Mouse (Mus musculus): Measurements from ENCODE around the gene Tdo2. TPM values are rescaled to one million over a fixed set of nuclear protein-coding genes. Genes with fewer than 3 reads are reported as not detected.

Gene Tdo2
- polyA plus RNA-seq, 1 experiment from 2014 or later: 0.08 TPM

GRCm38 (mm10) chr3:81987628-81988027 lies 11.6 kb upstream of the Tdo2 start:
- ATAC-seq (ENCODE audit: low FRiP score, low TSS enrichment): no peak
- H3K9ac ChIP-seq (ENCODE audit: low read depth, low read length): no peak overlapping the region
- 95% methylated on average over 3 of the region's 3 CpGs for WGBS

GRCm38 (mm10) chr3:81986103-81986502 lies 10.1 kb upstream of the Tdo2 start:
- no peaks in the 10 kb centered on the region for H3K36me3 ChIP-seq (ENCODE audit: control insufficient read depth, insufficient read depth, low read length)
- no peak overlapping the region for H3K4me3 ChIP-seq (ENCODE audit: low read length)
- no peaks in the 10 kb centered on the region for H3K27me3 ChIP-seq (ENCODE audit: control insufficient read depth, insufficient read depth, low read length)
- no peaks in the 10 kb centered on the region for H3K4me1 ChIP-seq (ENCODE audit: control insufficient read depth, insufficient read depth, low read length)
- H3K4me2 ChIP-seq (replicated peaks; ENCODE audit: low read depth, low read length): no peak overlapping the region
- no peak overlapping the region for H3K27ac ChIP-seq (ENCODE audit: low read depth, low read length)
- ATAC-seq (ENCODE audit: low FRiP score, low TSS enrichment): no peak
- WGBS: 95% methylated on average over 2 of the region's 2 CpGs
- H3K9ac ChIP-seq (ENCODE audit: low read depth, low read length): no peak overlapping the region
- H3K9me3 ChIP-seq (ENCODE audit: control insufficient read depth, low read length): no peaks in the 10 kb centered on the region

More at GRCm38 (mm10) chr3:81987628-81988027, 11.6 kb upstream of the Tdo2 start:
- H3K9me3 ChIP-seq (ENCODE audit: control insufficient read depth, low read length): no peaks in the 10 kb centered on the region
- H3K4me1 ChIP-seq (ENCODE audit: control insufficient read depth, insufficient read depth, low read length): no peaks in the 10 kb centered on the region
- H3K4me3 ChIP-seq (ENCODE audit: low read length): no peak overlapping the region
- no peak overlapping the region for H3K27ac ChIP-seq (ENCODE audit: low read depth, low read length)
- H3K36me3 ChIP-seq (ENCODE audit: control insufficient read depth, insufficient read depth, low read length): no peaks in the 10 kb centered on the region
- no peaks in the 10 kb centered on the region for H3K27me3 ChIP-seq (ENCODE audit: control insufficient read depth, insufficient read depth, low read length)
- no peak overlapping the region for H3K4me2 ChIP-seq (replicated peaks; ENCODE audit: low read depth, low read length)

- no peak overlapping the region for H3K4me3 ChIP-seq (ENCODE audit: low read length)
- H3K9ac ChIP-seq (ENCODE audit: low read depth, low read length): no peak overlapping the region
- 57% methylated on average over 1 of the region's 1 CpGs for WGBS
- H3K27me3 ChIP-seq (ENCODE audit: control insufficient read depth, insufficient read depth, low read length): no peaks in the 10 kb centered on the region
- H3K9me3 ChIP-seq (ENCODE audit: control insufficient read depth, low read length): no peaks in the 10 kb centered on the region
- no peak overlapping the region for H3K27ac ChIP-seq (ENCODE audit: low read depth, low read length)
- no peaks in the 10 kb centered on the region for H3K4me1 ChIP-seq (ENCODE audit: control insufficient read depth, insufficient read depth, low read length)
- H3K36me3 ChIP-seq (ENCODE audit: control insufficient read depth, insufficient read depth, low read length): no peaks in the 10 kb centered on the region
- no peak overlapping the region for H3K4me2 ChIP-seq (replicated peaks; ENCODE audit: low read depth, low read length)
- ATAC-seq (ENCODE audit: low FRiP score, low TSS enrichment): no peak
Measured at GRCm38 (mm10) chr3:81985100-81985499, 9.1 kb upstream of the Tdo2 start.

GRCm38 (mm10) chr3:81983120-81983895 lies 7.3 kb upstream of the Tdo2 start:
- no peak overlapping the region for H3K4me2 ChIP-seq (replicated peaks; ENCODE audit: low read depth, low read length)
- H3K9me3 ChIP-seq (ENCODE audit: control insufficient read depth, low read length): no peaks in the 10 kb centered on the region
- ATAC-seq (ENCODE audit: low FRiP score, low TSS enrichment): no peak
- no peaks in the 10 kb centered on the region for H3K4me1 ChIP-seq (ENCODE audit: control insufficient read depth, insufficient read depth, low read length)
- H3K4me3 ChIP-seq (ENCODE audit: low read length): no peak overlapping the region
- no peak overlapping the region for H3K27ac ChIP-seq (ENCODE audit: low read depth, low read length)
- H3K36me3 ChIP-seq (ENCODE audit: control insufficient read depth, insufficient read depth, low read length): no peaks in the 10 kb centered on the region
- no peak overlapping the region for H3K9ac ChIP-seq (ENCODE audit: low read depth, low read length)
- no peaks in the 10 kb centered on the region for H3K27me3 ChIP-seq (ENCODE audit: control insufficient read depth, insufficient read depth, low read length)
- 87% methylated on average over 8 of the region's 8 CpGs for WGBS

- H3K9me3 ChIP-seq (ENCODE audit: control insufficient read depth, low read length): no peaks in the 10 kb centered on the region
- H3K4me3 ChIP-seq (ENCODE audit: low read length): no peak within 1 kb of the TSS
- no peaks in the 10 kb centered on the region for H3K4me1 ChIP-seq (ENCODE audit: control insufficient read depth, insufficient read depth, low read length)
- no peak within 1 kb of the TSS for H3K27ac ChIP-seq (ENCODE audit: low read depth, low read length)
- H3K4me2 ChIP-seq (replicated peaks; ENCODE audit: low read depth, low read length): no peak within 1 kb of the TSS
- no peaks in the 10 kb centered on the region for H3K36me3 ChIP-seq (ENCODE audit: control insufficient read depth, insufficient read depth, low read length)
- 65% methylated on average over 5 of the region's 5 CpGs for WGBS
- no peak within 1 kb of the TSS for H3K9ac ChIP-seq (ENCODE audit: low read depth, low read length)
- H3K27me3 ChIP-seq (ENCODE audit: control insufficient read depth, insufficient read depth, low read length): no peaks in the 10 kb centered on the region
- ATAC-seq (ENCODE audit: low FRiP score, low TSS enrichment): no peak
Measured at GRCm38 (mm10) chr3:81981990-81982389, 6.0 kb upstream of the Tdo2 start, which contains the start of gene Asic5. TSS of gene Asic5 (plus strand) at chr3:81982290.

GRCm38 (mm10) chr3:81981576-81981975 lies 5.6 kb upstream of the Tdo2 start:
- Histone ChIP-seq H3K4me3 (ENCODE audit: low read length) (no peak overlapping the region), H3K4me2 (replicated peaks; ENCODE audit: low read depth, low read length) (no peak overlapping the region), H3K9ac (ENCODE audit: low read depth, low read length) (no peak overlapping the region), H3K4me1 (ENCODE audit: control insufficient read depth, insufficient read depth, low read length) (no peaks in the 10 kb centered on the region), H3K9me3 (ENCODE audit: control insufficient read depth, low read length) (no peaks in the 10 kb centered on the region), H3K27ac (ENCODE audit: low read depth, low read length) (no peak overlapping the region), H3K27me3 (ENCODE audit: control insufficient read depth, insufficient read depth, low read length) (no peaks in the 10 kb centered on the region), H3K36me3 (ENCODE audit: control insufficient read depth, insufficient read depth, low read length) (no peaks in the 10 kb centered on the region)
- 69% methylated on average over 5 of the region's 5 CpGs for WGBS
- no peak for ATAC-seq (ENCODE audit: low FRiP score, low TSS enrichment)

- Histone ChIP-seq H3K36me3 (ENCODE audit: control insufficient read depth, insufficient read depth, low read length) (no peaks in the 10 kb centered on the region), H3K9me3 (ENCODE audit: control insufficient read depth, low read length) (no peaks in the 10 kb centered on the region), H3K4me3 (ENCODE audit: low read length) (no peak overlapping the region), H3K9ac (ENCODE audit: low read depth, low read length) (no peak overlapping the region), H3K27ac (ENCODE audit: low read depth, low read length) (no peak overlapping the region), H3K27me3 (ENCODE audit: control insufficient read depth, insufficient read depth, low read length) (no peaks in the 10 kb centered on the region), H3K4me2 (replicated peaks; ENCODE audit: low read depth, low read length) (no peak overlapping the region), H3K4me1 (ENCODE audit: control insufficient read depth, insufficient read depth, low read length) (no peaks in the 10 kb centered on the region)
- ATAC-seq (ENCODE audit: low FRiP score, low TSS enrichment): no peak
- WGBS: 76% methylated on average over 4 of the region's 4 CpGs
Measured at GRCm38 (mm10) chr3:81975607-81976006, 395 bp downstream of the Tdo2 start.

- ATAC-seq (ENCODE audit: low FRiP score, low TSS enrichment): no peak
- H3K9ac ChIP-seq (ENCODE audit: low read depth, low read length): no peak overlapping the region
- no peaks in the 10 kb centered on the region for H3K27me3 ChIP-seq (ENCODE audit: control insufficient read depth, insufficient read depth, low read length)
- H3K4me2 ChIP-seq (replicated peaks; ENCODE audit: low read depth, low read length): no peak overlapping the region
- H3K4me3 ChIP-seq (ENCODE audit: low read length): no peak overlapping the region
- H3K4me1 ChIP-seq (ENCODE audit: control insufficient read depth, insufficient read depth, low read length): no peaks in the 10 kb centered on the region
- 73% methylated on average over 3 of the region's 3 CpGs for WGBS
- H3K36me3 ChIP-seq (ENCODE audit: control insufficient read depth, insufficient read depth, low read length): no peaks in the 10 kb centered on the region
- no peaks in the 10 kb centered on the region for H3K9me3 ChIP-seq (ENCODE audit: control insufficient read depth, low read length)
- no peak overlapping the region for H3K27ac ChIP-seq (ENCODE audit: low read depth, low read length)
Measured at GRCm38 (mm10) chr3:81964596-81964995, 11.4 kb downstream of the Tdo2 start.

GRCm38 (mm10) chr3:81963768-81964167 lies 12.2 kb downstream of the Tdo2 start:
- Histone ChIP-seq H3K27me3 (ENCODE audit: control insufficient read depth, insufficient read depth, low read length) (no peaks in the 10 kb centered on the region), H3K4me1 (ENCODE audit: control insufficient read depth, insufficient read depth, low read length) (no peaks in the 10 kb centered on the region), H3K9ac (ENCODE audit: low read depth, low read length) (no peak overlapping the region), H3K4me2 (replicated peaks; ENCODE audit: low read depth, low read length) (no peak overlapping the region), H3K9me3 (ENCODE audit: control insufficient read depth, low read length) (no peaks in the 10 kb centered on the region), H3K27ac (ENCODE audit: low read depth, low read length) (no peak overlapping the region), H3K36me3 (ENCODE audit: control insufficient read depth, insufficient read depth, low read length) (no peaks in the 10 kb centered on the region), H3K4me3 (ENCODE audit: low read length) (no peak overlapping the region)
- no peak for ATAC-seq (ENCODE audit: low FRiP score, low TSS enrichment)
- WGBS: 76% methylated on average over 5 of the region's 5 CpGs
